Mouse (Mus musculus) urinary bladder, postnatal 14 days (tissue): ENCODE data around the gene Hmg20b.

Experiments
- DNase-seq: peaks from one replicate; pipeline ENCODE4 v3.0.0; 2021; ENCODE audit warnings: low spot score

Hmg20b gene

DNA sequence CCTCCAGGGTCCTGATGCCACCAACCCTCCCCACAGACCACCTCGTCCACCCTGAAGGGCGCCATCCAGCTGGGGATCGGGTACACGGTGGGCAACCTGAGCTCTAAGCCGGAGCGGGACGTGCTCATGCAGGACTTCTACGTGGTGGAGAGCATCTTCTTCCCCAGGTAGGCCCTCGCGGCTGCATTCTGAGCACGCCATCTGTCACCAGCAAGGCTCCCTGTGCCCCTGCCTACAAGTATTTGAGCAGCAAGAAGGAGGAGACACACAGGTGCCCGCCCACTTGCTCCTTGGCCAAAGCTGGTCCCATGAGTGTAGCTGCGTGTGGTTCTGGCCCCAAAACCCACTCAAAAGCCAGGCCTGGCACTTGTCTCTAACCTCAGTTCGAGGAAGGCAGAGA is 44.6 kb downstream of the Hmg20b start:
- no peak for DNase-seq

DNA sequence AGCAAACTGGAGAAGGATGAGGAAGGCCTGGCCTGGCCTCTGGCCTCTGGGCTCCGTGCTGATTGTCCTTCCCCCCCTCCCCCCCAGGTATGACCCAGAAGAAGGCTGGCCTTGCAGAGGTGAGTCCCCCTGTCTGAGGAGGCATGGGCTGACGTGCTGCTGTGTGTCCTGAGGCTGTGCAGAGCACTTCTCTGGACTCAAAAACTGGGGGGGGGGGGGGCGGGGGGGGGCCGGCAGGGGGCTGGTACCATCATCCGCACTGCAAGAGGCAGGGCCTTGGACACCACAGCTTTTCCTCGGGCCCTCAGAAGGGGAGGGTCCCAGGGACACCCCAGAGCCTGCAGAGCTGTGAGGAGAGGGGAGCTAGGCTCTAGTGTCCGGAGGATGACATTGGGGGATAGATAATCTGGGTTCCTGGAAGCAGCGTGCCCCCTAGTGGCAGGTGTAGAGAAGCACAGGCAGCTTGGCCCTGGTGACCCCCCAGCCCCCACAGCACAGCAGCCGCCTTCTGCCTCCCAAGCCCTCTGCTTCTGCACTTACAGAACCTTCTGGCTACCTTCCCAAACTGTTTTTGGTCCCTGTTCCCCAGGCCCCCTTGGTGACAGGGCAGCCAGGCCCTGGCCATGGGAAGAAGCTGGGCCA is 45.6 kb downstream of the Hmg20b start:
- no peak for DNase-seq

- no peak for DNase-seq
These were observed 46.5 kb downstream of the Hmg20b start for GRCm38 (mm10) chr10:81303761-81304160.

DNA sequence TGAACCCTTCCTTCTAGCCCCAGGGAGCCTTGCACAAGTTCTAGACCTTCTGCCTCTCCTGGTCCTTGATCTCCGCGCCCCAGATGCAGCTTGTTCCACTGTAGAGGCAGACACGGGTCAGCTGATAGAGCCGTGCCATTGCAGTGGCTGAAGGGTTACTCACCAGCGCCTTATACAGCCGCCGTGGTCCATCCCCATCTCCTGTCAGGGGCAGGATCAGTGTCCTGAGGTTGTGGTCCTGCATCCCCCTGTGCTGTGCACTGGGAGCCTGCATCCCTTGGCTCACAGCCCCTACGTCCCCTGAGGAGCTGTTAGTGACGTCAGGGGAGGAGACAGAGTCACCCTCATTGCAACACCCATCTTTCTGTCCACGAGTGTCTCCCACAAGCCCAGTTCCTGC is 47.0 kb downstream of the Hmg20b start:
- DNase-seq: no peak

DNA sequence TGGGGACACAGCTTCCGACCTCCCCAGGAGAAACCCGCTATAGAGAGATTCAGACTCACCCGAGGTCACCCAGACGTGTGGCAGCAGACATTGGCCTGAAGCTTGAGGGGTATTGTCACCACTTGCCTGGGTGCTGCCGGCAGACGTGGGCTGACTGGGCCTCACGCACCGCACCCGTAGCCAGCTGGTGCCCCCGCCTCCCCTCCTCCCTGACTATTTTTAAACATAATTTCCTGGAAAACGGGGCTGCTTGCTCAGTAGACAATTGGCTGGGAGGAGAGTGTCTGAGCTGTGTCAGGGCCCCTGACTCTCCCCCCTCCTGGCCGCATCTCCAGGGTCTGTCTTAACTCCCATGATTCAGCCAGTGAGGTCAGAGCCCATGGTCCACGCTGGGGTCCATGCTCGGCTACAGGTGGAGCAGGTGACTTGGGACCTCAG is 47.5 kb downstream of the Hmg20b start:
- DNase-seq: no peak

GRCm38 (mm10) chr10:81302288-81302687 is 48.0 kb downstream of the Hmg20b start:
- no peak for DNase-seq

DNA sequence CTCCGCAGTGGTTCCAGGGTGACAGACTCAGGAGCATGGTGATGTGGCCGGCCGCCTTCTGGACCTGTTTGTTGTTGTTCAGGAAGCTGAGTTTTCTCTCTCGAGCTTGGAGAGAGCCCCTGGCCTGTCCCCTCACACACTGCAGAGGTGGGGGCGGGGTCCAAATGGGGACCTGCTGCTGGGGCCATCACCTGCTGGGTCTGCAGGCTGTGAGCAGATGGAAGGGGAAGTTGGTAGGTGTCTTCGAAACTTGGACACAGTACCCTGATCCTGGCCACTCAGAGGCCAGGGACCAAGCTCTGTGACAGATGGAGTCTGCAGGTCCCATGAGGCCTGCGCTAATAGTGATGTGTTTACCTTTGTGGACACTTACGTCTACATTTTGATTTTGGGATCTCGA is 49.0 kb downstream of the Hmg20b start:
- DNase-seq: no peak

DNA sequence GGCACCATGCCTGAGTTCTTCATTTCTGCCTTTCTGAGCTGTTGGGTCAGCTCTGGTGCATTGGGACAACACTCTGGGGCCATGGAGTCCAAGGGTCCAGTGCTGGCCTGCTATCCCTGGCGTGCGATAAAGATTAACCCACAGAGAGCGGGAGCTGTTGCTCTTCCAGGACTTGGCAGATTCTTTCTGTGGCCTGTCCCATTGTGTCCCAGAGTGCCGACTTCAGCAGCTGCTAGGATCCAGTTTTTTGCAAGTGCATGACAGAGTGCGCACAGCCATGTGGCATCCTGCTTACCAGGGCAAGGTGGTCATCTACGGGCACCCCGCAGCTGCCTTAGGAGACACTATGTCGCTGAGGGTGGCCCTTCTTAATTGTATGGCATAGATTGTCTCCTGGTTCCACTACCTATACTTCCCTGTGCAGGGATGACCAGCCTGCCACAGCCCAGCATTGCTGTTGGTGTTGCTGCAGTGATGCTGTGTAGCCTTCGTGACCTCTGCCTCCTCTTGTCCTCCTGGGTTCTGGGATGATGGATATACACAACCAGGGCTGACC is 49.9 kb downstream of the Hmg20b start:
- DNase-seq: no peak

GRCm38 (mm10) chr10:81299585-81300351 is 50.5 kb downstream of the Hmg20b start:
- no peak for DNase-seq

DNA sequence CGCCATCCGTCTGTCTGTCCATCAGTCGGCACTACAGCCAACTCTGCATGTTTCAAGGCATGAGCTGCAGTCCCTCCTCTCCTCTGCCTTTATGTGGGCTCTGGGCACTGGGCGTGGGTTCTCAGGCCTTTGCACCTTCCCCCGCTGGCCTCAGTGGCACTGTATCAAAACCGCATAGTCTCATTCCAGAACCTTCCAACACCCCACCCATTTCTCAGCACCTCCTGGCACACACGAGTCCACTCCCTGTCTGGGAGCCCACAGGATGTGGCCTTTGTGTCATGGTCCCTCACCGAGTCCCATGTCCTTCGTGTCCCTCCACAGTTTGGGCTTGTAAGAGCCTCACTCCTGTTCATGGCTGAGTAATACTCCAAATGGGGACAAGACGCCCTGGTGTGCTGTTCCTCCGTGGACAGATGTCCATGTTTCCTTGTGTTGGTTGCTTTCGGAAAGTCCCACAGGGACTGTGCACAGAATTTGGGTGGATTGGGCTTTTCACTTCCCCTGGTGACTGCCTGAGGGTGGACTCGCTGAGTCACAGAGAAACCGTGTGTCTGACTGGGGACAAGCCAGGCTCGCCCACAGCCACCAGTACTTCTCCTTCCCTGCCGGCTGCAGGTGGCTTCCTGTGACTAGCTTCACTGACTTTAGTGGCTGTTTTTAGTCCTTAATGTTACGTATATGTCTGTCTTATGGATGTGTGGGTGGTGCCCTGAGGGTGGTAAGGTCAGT is 51.7 kb downstream of the Hmg20b start:
- no peak for DNase-seq

DNA sequence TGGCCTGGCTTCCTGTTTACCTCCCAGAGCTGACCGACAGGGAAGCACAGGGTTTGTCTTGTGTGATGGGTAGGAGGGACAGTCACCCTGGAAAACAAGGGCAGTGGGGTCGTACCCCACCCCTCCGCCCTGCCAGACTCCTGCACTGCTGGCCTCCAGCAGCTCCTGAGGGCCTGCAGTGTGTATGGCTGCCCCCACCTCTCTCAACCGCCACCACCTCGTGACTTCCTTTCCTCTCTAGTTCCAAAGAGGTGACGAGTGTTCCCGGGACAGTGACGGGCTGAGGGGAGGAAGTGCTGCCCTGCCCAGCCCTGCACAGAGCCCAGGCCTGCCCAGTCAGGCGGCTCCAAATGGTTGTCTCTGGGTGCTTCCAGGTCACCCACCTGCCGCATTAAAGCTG is 52.4 kb downstream of the Hmg20b start:
- DNase-seq: no peak

DNA sequence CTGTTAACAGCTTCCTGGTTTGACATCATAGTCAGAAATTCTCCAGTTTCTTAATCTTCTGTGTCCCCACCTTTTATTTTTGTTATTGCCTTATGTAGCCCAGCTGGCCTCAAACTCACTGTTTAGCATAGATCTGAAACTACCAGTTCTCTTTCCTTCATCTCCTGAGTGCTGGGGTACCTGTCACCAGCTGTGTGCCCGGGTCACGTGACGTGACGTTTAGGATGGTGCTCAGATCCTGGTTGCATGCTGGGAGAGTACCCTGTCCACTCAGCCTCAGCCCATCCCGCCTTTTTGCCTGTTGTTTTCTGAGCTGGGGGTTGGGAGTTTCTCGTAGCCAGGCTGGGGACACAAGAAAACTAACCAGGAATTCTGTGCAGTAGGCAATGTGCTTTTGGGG is 53.0 kb downstream of the Hmg20b start:
- DNase-seq: no peak
